Mouse (Mus musculus) midbrain, postnatal 0 days (tissue): ENCODE results near the gene Oaz2. TPM values are rescaled to one million over a fixed set of nuclear protein-coding genes. Genes with fewer than 3 reads are reported as not detected.

ENCODE experiments used
- ATAC-seq: fragments of 200-750 bp; cut with Nextera tagmentation; 2 replicates; pipeline ENCODE4 v1.8.0; 2017; ENCODE audit warnings: moderate number of reproducible peaks, mild to moderate bottlenecking, moderate TSS enrichment, moderate library complexity; ENCODE audit not compliant: low FRiP score
- DNase-seq: peaks from one replicate; pipeline ENCODE4 v3.0.0-alpha.2; 2015; ENCODE audit warnings: low spot score
- H3K27ac ChIP-seq: fragments of 300-500 bp; sonication (generic); 2 replicates; pipeline ENCODE4 v1.5.1; 2014; ENCODE audit warnings: low read depth, mild to moderate bottlenecking, low read length, mixed read lengths
- H3K27me3 ChIP-seq: fragments of 300-500 bp; sonication (generic); 2 replicates; pipeline ENCODE4 v1.6.1; 2014; ENCODE audit warnings: low read length, control low read depth, mixed read lengths; ENCODE audit not compliant: insufficient read depth
- H3K36me3 ChIP-seq: fragments of 300-500 bp; sonication (generic); 2 replicates; pipeline ENCODE4 v1.6.1; 2014; ENCODE audit warnings: low read length, control low read depth, mixed read lengths; ENCODE audit not compliant: insufficient read depth
- H3K4me1 ChIP-seq: fragments of 300-500 bp; sonication (generic); 2 replicates; pipeline ENCODE4 v1.6.1; 2014; ENCODE audit warnings: mild to moderate bottlenecking, control low read depth, antibody characterized with exemption, low read length, mixed read lengths; ENCODE audit not compliant: insufficient read depth
- H3K4me2 ChIP-seq: fragments of 300-500 bp; sonication (generic); 2 replicates; pipeline ENCODE4 v1.6.1; 2014; ENCODE audit warnings: low read depth, mild to moderate bottlenecking, low read length, mixed read lengths; ENCODE audit not compliant: poor library complexity, severe bottlenecking
- H3K4me3 ChIP-seq: fragments of 300-500 bp; sonication (generic); 2 replicates; pipeline ENCODE4 v1.5.1; 2014; ENCODE audit warnings: low read depth, mild to moderate bottlenecking, low read length, moderate library complexity
- H3K9ac ChIP-seq: fragments of 300-500 bp; sonication (generic); replicated peaks from 2 replicates; pipeline ENCODE4 v1.6.1; 2014; ENCODE audit warnings: mild to moderate bottlenecking, low read length, moderate library complexity, mixed read lengths; ENCODE audit not compliant: poor library complexity, severe bottlenecking
- H3K9me3 ChIP-seq: fragments of 300-500 bp; sonication (generic); 2 replicates; pipeline ENCODE4 v1.6.1; 2016; ENCODE audit warnings: low read length, control low read depth
- CTCF ChIP-seq: IDR thresholded peaks from 2 replicates; pipeline ENCODE4 v1.5.1; 2016; ENCODE audit warnings: antibody characterized with exemption, mild to moderate bottlenecking
- WGBS: fragments of 180-500 bp; shearing (Covaris S2); extraction: QIAGEN DNeasy Blood & Tissue Kit; methylation state at CpG from one replicate; pipeline ENCODE4 v1.1.7; 2014; 5-methylcytosine and 5-hydroxymethylcytosine counted together
- polyA plus RNA-seq: library from polyadenylated mRNA; unstranded; fragments of >200 nt; fragmentation: Nextera tagmentation; extraction: Ambion mirVana; gene quantifications from 2 replicates; pipeline ENCODE4 v1.2.1, GENCODE M21; 2015
- total RNA-seq: library from RNA; depleted of rRNA; stranded (reverse); fragments of >200 nt; gene quantifications from 2 replicates; pipeline ENCODE4 v1.2.3, GENCODE M21; 2014; rRNA removed

Oaz2 gene
- 252 and 274 TPM in 2 replicates for total RNA-seq
- 382 and 399 TPM in 2 replicates for polyA plus RNA-seq

DNA sequence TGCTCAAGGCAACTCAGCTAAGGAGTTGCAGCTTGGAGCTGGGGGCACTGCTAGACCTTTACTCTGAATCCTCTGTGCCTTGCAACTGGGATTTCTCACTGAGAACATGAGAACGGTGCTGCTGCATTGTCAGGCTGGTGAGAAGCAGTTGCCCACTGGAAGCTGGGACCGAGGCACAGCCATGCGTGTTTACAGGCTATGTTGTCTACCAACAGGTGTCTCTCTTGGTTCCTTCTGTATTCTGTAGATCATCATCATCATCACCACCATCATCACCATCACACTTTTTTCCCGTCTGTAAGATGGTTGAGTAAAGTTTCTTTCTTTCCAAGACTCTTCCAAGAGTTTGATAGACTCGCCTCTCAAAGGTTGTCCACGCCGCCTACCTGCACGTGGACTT is at the start of gene Oaz2:
TSS of gene Oaz2 (plus strand) at position 301 of the 400 bp plus-strand sequence.
- Histone ChIP-seq H3K4me3 (no peak within 1 kb of the TSS), H3K9me3 (no peaks in the 10 kb centered on the region), H3K4me1 (no peaks in the 10 kb centered on the region), H3K4me2 (no peak within 1 kb of the TSS), H3K9ac (no peak within 1 kb of the TSS), H3K36me3 (no peaks in the 10 kb centered on the region), H3K27me3 (no peaks in the 10 kb centered on the region), H3K27ac (no peak within 1 kb of the TSS)
- DNase-seq = no peak
- no peak for ATAC-seq
- WGBS = 95% methylated on average over 8 of the region's 8 CpGs
- TF ChIP-seq CTCF = no peak

- Histone ChIP-seq H3K9me3 (no peaks in the 10 kb centered on the region), H3K9ac (no peak overlapping the region), H3K36me3 (no peaks in the 10 kb centered on the region), H3K4me3 (no peak overlapping the region), H3K27me3 (no peaks in the 10 kb centered on the region), H3K4me1 (no peaks in the 10 kb centered on the region), H3K4me2 (no peak overlapping the region), H3K27ac (no peak overlapping the region)
- ATAC-seq = no peak
- WGBS = 59% methylated on average over 3 of the region's 3 CpGs
- TF ChIP-seq CTCF = no peak
- no peak for DNase-seq
These were observed 48.5 kb upstream of the Oaz2 start for GRCm38 (mm10) chr9:65619311-65619710.

- Histone ChIP-seq H3K36me3 (no peaks in the 10 kb centered on the region), H3K9me3 (no peaks in the 10 kb centered on the region), H3K27me3 (no peaks in the 10 kb centered on the region), H3K27ac (no peak overlapping the region), H3K9ac (no peak overlapping the region), H3K4me1 (no peaks in the 10 kb centered on the region), H3K4me2 (no peak overlapping the region), H3K4me3 (no peak overlapping the region)
- no peak for TF ChIP-seq CTCF
- ATAC-seq (no peak), DNase-seq (no peak)
- 91% methylated on average over 4 of the region's 4 CpGs for whole genome bisulfite sequencing
These were observed 46.6 kb upstream of the Oaz2 start for GRCm38 (mm10) chr9:65621196-65621595.

GRCm38 (mm10) chr9:65621666-65622065 is 46.1 kb upstream of the Oaz2 start:
- H3K27ac ChIP-seq = no peak overlapping the region
- no peak for ATAC-seq

DNA sequence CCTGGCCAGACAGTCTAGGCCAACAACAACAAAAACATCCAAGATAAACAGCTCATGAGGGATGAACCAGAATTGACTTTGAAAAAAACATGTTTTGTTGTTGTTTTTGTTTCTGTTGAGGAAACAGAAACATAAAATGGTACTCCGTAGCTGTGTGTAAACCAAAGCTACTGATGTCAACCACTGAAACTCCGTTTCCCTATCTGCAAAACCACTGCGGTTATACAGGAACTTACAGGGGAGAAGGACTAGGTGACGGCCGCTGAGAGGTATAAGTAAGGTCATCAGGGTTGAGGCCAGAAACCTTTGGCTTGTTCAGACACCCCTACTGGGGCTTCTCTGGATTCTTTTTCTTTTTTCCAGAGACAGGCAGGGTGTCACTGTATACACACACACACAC is 45.0 kb upstream of the Oaz2 start:
- Histone ChIP-seq H3K27me3 (peaks cover 6% of the 10 kb centered on the region; the same call in 1 of the 2 replicates), H3K9me3 (no peaks in the 10 kb centered on the region), H3K4me2 (no peak overlapping the region), H3K9ac (no peak overlapping the region), H3K4me3 (no peak overlapping the region), H3K27ac (no peak overlapping the region), H3K36me3 (no peaks in the 10 kb centered on the region), H3K4me1 (no peaks in the 10 kb centered on the region)
- 90% methylated on average over 5 of the region's 5 CpGs for WGBS
- no peak for TF ChIP-seq CTCF
- no peak for ATAC-seq
- no peak for DNase-seq

More at GRCm38 (mm10) chr9:65621666-65622065, 46.1 kb upstream of the Oaz2 start:
- 86% methylated on average over 2 of the region's 2 CpGs for WGBS
- Histone ChIP-seq H3K4me1 (no peaks in the 10 kb centered on the region), H3K9me3 (no peaks in the 10 kb centered on the region), H3K36me3 (no peaks in the 10 kb centered on the region), H3K4me3 (no peak overlapping the region), H3K27me3 (no peaks in the 10 kb centered on the region), H3K9ac (no peak overlapping the region), H3K4me2 (no peak overlapping the region)
- DNase-seq = no peak
- TF ChIP-seq CTCF = no peak

DNA sequence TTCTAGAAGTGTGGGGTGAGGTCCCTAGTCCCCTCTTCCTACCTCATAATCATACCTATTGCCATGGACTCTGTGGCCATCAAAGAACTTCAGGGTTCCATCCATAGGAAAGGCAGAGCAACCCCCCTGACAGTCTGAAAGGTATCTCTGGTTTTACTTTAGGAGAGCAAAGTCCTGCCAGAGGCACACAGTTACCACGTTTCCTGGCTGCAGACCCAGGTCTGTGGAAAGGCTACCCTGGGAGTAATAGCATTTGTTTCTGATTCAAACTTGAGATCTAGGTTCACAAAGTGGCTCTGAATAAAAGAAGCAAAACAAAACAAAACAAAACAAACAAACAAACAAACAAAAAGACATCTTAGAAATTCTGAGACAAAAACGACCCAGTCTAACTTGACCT is 43.5 kb upstream of the Oaz2 start:
- H3K9ac ChIP-seq = no peak overlapping the region
- no peak overlapping the region for H3K4me2 ChIP-seq
- DNase-seq (no peak), ATAC-seq (no peak)
- TF ChIP-seq CTCF = no peak
- H3K27ac ChIP-seq = no peak overlapping the region
- WGBS = 74% methylated on average over 2 of the region's 2 CpGs
- no peaks in the 10 kb centered on the region for H3K4me1 ChIP-seq
- H3K4me3 ChIP-seq = no peak overlapping the region
- H3K27me3 ChIP-seq = peaks cover 15% of the 10 kb centered on the region
- H3K9me3 ChIP-seq = no peaks in the 10 kb centered on the region
- no peaks in the 10 kb centered on the region for H3K36me3 ChIP-seq
